17 mouse cellular contexts compared by ENCODE assay signal in genomic region chr14:91604570-91604969, GRCm38 (mm10).
"Had no signal": no experiment of that assay in that cellular context is flagged by ENCODE, and none has a peak within 500 bp of the region (broad histone marks: within the 10 kb centered on the region; RNA-seq: fewer than 3 reads in every experiment).

No protein-coding gene starts in this region.

- H3K9ac ChIP-seq: lung, embryonic 15.5 days; midbrain, embryonic 13.5 days; midbrain, embryonic 15.5 days; neural tube, embryonic 12.5 days; stomach, embryonic 15.5 days had no signal

- H3K4me2 ChIP-seq: lung, embryonic 15.5 days; midbrain, embryonic 11.5 days; midbrain, embryonic 13.5 days; midbrain, embryonic 15.5 days; neural tube, embryonic 12.5 days; stomach, embryonic 15.5 days had no signal

- H3K4me3 ChIP-seq: lung, embryonic 15.5 days; megakaryocyte, embryonic 14.5 days; midbrain, embryonic 13.5 days; midbrain, embryonic 15.5 days; neural tube, embryonic 12.5 days; stomach, embryonic 15.5 days had no signal

- H3K27ac ChIP-seq: lung, embryonic 15.5 days; macrophage; midbrain, embryonic 13.5 days; midbrain, embryonic 15.5 days; neural tube, embryonic 12.5 days; stomach, embryonic 15.5 days; stomach, postnatal 0 days had no signal

- ATAC-seq: lung, postnatal 0 days; midbrain, embryonic 13.5 days; midbrain, embryonic 15.5 days had no signal

- H3K36me3 ChIP-seq: lung, embryonic 15.5 days; midbrain, embryonic 13.5 days; midbrain, embryonic 15.5 days; neural tube, embryonic 12.5 days; stomach, embryonic 15.5 days had no signal

- H3K4me1 ChIP-seq: lung, embryonic 15.5 days; megakaryocyte, embryonic 14.5 days; midbrain, embryonic 13.5 days; midbrain, embryonic 15.5 days; neural tube, embryonic 12.5 days; stomach, embryonic 15.5 days had no signal

- H3K27me3 ChIP-seq: lung, embryonic 15.5 days; megakaryocyte, embryonic 14.5 days; midbrain, embryonic 13.5 days; midbrain, embryonic 15.5 days; neural tube, embryonic 12.5 days; stomach, embryonic 15.5 days had no signal

- DNase-seq: lung, adult 2 months; lung, postnatal 14 days; lung, postnatal 36 days; right cerebral cortex, postnatal 14 days; thymus, adult 2 months; thymus, postnatal 25 days; thymus, postnatal 4 days had no signal

- H3K9me3 ChIP-seq: lung, embryonic 15.5 days; megakaryocyte, embryonic 14.5 days; midbrain, embryonic 13.5 days; midbrain, embryonic 15.5 days; stomach, embryonic 15.5 days had no signal
